Mouse (Mus musculus): ENCODE results near the gene Taf3. TPM values are rescaled to one million over a fixed set of nuclear protein-coding genes. Genes with fewer than 3 reads are reported as not detected.

Gene Taf3
- polyA plus RNA-seq, 1 experiment from 2014 or later: 11.9 TPM

- no peaks in the 10 kb centered on the region for H3K36me3 ChIP-seq (ENCODE audit: control insufficient read depth, insufficient read depth, low read length)
- no peak overlapping the region for H3K9ac ChIP-seq (ENCODE audit: low read depth, low read length)
- H3K9me3 ChIP-seq (replicated peaks; ENCODE audit: control insufficient read depth, low read length): no peaks in the 10 kb centered on the region
- H3K4me1 ChIP-seq (ENCODE audit: control insufficient read depth, insufficient read depth, low read length): no peaks in the 10 kb centered on the region
- no peak for ATAC-seq (replicated peaks; ENCODE audit: insufficient number of reproducible peaks, low FRiP score, low TSS enrichment)
- H3K4me3 ChIP-seq (ENCODE audit: low read depth, low read length): no peak overlapping the region
- H3K4me2 ChIP-seq: no peak overlapping the region
- no peak overlapping the region for H3K27ac ChIP-seq (ENCODE audit: low read depth, low read length)
- no peaks in the 10 kb centered on the region for H3K27me3 ChIP-seq (ENCODE audit: control insufficient read depth, insufficient read depth, low read length)
- 51% methylated on average over 7 of the region's 7 CpGs for whole genome bisulfite sequencing (ENCODE audit: insufficient replicate concordance)
Observed at GRCm38 (mm10) chr2:9926194-9926904, 122.0 kb downstream of the Taf3 start.

GRCm38 (mm10) chr2:9918691-9919471 lies 129.5 kb downstream of the Taf3 start:
- no peak overlapping the region for H3K9ac ChIP-seq (ENCODE audit: low read depth, low read length)
- no peaks in the 10 kb centered on the region for H3K36me3 ChIP-seq (ENCODE audit: control insufficient read depth, insufficient read depth, low read length)
- H3K27me3 ChIP-seq (ENCODE audit: control insufficient read depth, insufficient read depth, low read length): no peaks in the 10 kb centered on the region
- no peak overlapping the region for H3K4me3 ChIP-seq (ENCODE audit: low read depth, low read length)
- no peak overlapping the region for H3K4me2 ChIP-seq
- no peak overlapping the region for H3K27ac ChIP-seq (ENCODE audit: low read depth, low read length)
- no peaks in the 10 kb centered on the region for H3K9me3 ChIP-seq (replicated peaks; ENCODE audit: control insufficient read depth, low read length)
- ATAC-seq (replicated peaks; ENCODE audit: insufficient number of reproducible peaks, low FRiP score, low TSS enrichment): no peak
- WGBS (ENCODE audit: insufficient replicate concordance): 71% methylated on average over 17 of the region's 17 CpGs
- H3K4me1 ChIP-seq (ENCODE audit: control insufficient read depth, insufficient read depth, low read length): no peaks in the 10 kb centered on the region

GRCm38 (mm10) chr2:9917602-9918001 lies 130.8 kb downstream of the Taf3 start:
- no peak overlapping the region for H3K4me2 ChIP-seq
- H3K36me3 ChIP-seq (ENCODE audit: control insufficient read depth, insufficient read depth, low read length): no peaks in the 10 kb centered on the region
- no peak overlapping the region for H3K27ac ChIP-seq (ENCODE audit: low read depth, low read length)
- H3K9me3 ChIP-seq (replicated peaks; ENCODE audit: control insufficient read depth, low read length): no peaks in the 10 kb centered on the region
- WGBS (ENCODE audit: insufficient replicate concordance): 84% methylated on average over 9 of the region's 9 CpGs
- no peak overlapping the region for H3K4me3 ChIP-seq (ENCODE audit: low read depth, low read length)
- ATAC-seq (replicated peaks; ENCODE audit: insufficient number of reproducible peaks, low FRiP score, low TSS enrichment): no peak
- no peak overlapping the region for H3K9ac ChIP-seq (ENCODE audit: low read depth, low read length)
- no peaks in the 10 kb centered on the region for H3K27me3 ChIP-seq (ENCODE audit: control insufficient read depth, insufficient read depth, low read length)
- peaks cover 8% of the 10 kb centered on the region for H3K4me1 ChIP-seq (ENCODE audit: control insufficient read depth, insufficient read depth, low read length)

GRCm38 (mm10) chr2:9905995-9906394 lies 142.4 kb downstream of the Taf3 start:
- 2% methylated on average over 11 of the region's 11 CpGs for WGBS (ENCODE audit: insufficient replicate concordance)
- no peaks in the 10 kb centered on the region for H3K9me3 ChIP-seq (replicated peaks; ENCODE audit: control insufficient read depth, low read length)
- H3K27me3 ChIP-seq (ENCODE audit: control insufficient read depth, insufficient read depth, low read length): peaks cover 7% of the 10 kb centered on the region; the same call in 1 of the 2 replicates
- H3K4me2 ChIP-seq: peak overlapping the region; percentile 62
- peak overlapping the region; percentile 24 for H3K4me3 ChIP-seq (ENCODE audit: low read depth, low read length)
- H3K27ac ChIP-seq (ENCODE audit: low read depth, low read length): no peak overlapping the region
- ATAC-seq (replicated peaks; ENCODE audit: insufficient number of reproducible peaks, low FRiP score, low TSS enrichment): 0 out of 2 replicates have a peak, but pooled peaks have one; percentile 4
- no peaks in the 10 kb centered on the region; the same call in 1 of the 2 replicates for H3K4me1 ChIP-seq (ENCODE audit: control insufficient read depth, insufficient read depth, low read length)
- peak overlapping the region; percentile 22; the same call in 1 of the 2 replicates for H3K9ac ChIP-seq (ENCODE audit: low read depth, low read length)
- no peaks in the 10 kb centered on the region for H3K36me3 ChIP-seq (ENCODE audit: control insufficient read depth, insufficient read depth, low read length)

GRCm38 (mm10) chr2:9903854-9904560 lies 144.4 kb downstream of the Taf3 start:
- no peak for ATAC-seq (replicated peaks; ENCODE audit: insufficient number of reproducible peaks, low FRiP score, low TSS enrichment)
- Histone ChIP-seq H3K4me3 (ENCODE audit: low read depth, low read length) (no peak overlapping the region), H3K27ac (ENCODE audit: low read depth, low read length) (no peak overlapping the region), H3K36me3 (ENCODE audit: control insufficient read depth, insufficient read depth, low read length) (no peaks in the 10 kb centered on the region), H3K9me3 (replicated peaks; ENCODE audit: control insufficient read depth, low read length) (no peaks in the 10 kb centered on the region), H3K9ac (ENCODE audit: low read depth, low read length) (no peak overlapping the region), H3K27me3 (ENCODE audit: control insufficient read depth, insufficient read depth, low read length) (peaks cover 11% of the 10 kb centered on the region), H3K4me1 (ENCODE audit: control insufficient read depth, insufficient read depth, low read length) (no peaks in the 10 kb centered on the region; the same call in 1 of the 2 replicates), H3K4me2 (no peak overlapping the region)
- WGBS (ENCODE audit: insufficient replicate concordance): 48% methylated on average over 14 of the region's 14 CpGs

GRCm38 (mm10) chr2:9897846-9898245 lies 150.6 kb downstream of the Taf3 start:
- H3K27ac ChIP-seq (ENCODE audit: low read depth, low read length): no peak overlapping the region
- H3K4me1 ChIP-seq (ENCODE audit: control insufficient read depth, insufficient read depth, low read length): peaks cover 3% of the 10 kb centered on the region; the same call in 1 of the 2 replicates
- no peak overlapping the region for H3K4me3 ChIP-seq (ENCODE audit: low read depth, low read length)
- no peak overlapping the region for H3K4me2 ChIP-seq
- WGBS (ENCODE audit: insufficient replicate concordance): 18% methylated on average over 8 of the region's 8 CpGs
- peaks cover 71% of the 10 kb centered on the region for H3K27me3 ChIP-seq (ENCODE audit: control insufficient read depth, insufficient read depth, low read length)
- no peaks in the 10 kb centered on the region for H3K9me3 ChIP-seq (replicated peaks; ENCODE audit: control insufficient read depth, low read length)
- no peaks in the 10 kb centered on the region for H3K36me3 ChIP-seq (ENCODE audit: control insufficient read depth, insufficient read depth, low read length)
- ATAC-seq (replicated peaks; ENCODE audit: insufficient number of reproducible peaks, low FRiP score, low TSS enrichment): no peak
- no peak overlapping the region for H3K9ac ChIP-seq (ENCODE audit: low read depth, low read length)

GRCm38 (mm10) chr2:9896097-9896770 lies 152.2 kb downstream of the Taf3 start:
- no peaks in the 10 kb centered on the region for H3K9me3 ChIP-seq (replicated peaks; ENCODE audit: control insufficient read depth, low read length)
- no peak overlapping the region for H3K9ac ChIP-seq (ENCODE audit: low read depth, low read length)
- no peak overlapping the region for H3K27ac ChIP-seq (ENCODE audit: low read depth, low read length)
- peak overlapping the region; percentile 56 for H3K4me2 ChIP-seq
- peaks cover 77% of the 10 kb centered on the region for H3K27me3 ChIP-seq (ENCODE audit: control insufficient read depth, insufficient read depth, low read length)
- H3K36me3 ChIP-seq (ENCODE audit: control insufficient read depth, insufficient read depth, low read length): no peaks in the 10 kb centered on the region
- peaks cover 3% of the 10 kb centered on the region; the same call in 1 of the 2 replicates for H3K4me1 ChIP-seq (ENCODE audit: control insufficient read depth, insufficient read depth, low read length)
- H3K4me3 ChIP-seq (ENCODE audit: low read depth, low read length): peak overlapping the region; percentile 31
- ATAC-seq (replicated peaks; ENCODE audit: insufficient number of reproducible peaks, low FRiP score, low TSS enrichment): no peak; the same call in 1 of the 2 replicates
- WGBS (ENCODE audit: insufficient replicate concordance): 1% methylated on average over 22 of the region's 22 CpGs
